15 mouse cellular contexts compared by ENCODE assay signal in the genomic region with DNA sequence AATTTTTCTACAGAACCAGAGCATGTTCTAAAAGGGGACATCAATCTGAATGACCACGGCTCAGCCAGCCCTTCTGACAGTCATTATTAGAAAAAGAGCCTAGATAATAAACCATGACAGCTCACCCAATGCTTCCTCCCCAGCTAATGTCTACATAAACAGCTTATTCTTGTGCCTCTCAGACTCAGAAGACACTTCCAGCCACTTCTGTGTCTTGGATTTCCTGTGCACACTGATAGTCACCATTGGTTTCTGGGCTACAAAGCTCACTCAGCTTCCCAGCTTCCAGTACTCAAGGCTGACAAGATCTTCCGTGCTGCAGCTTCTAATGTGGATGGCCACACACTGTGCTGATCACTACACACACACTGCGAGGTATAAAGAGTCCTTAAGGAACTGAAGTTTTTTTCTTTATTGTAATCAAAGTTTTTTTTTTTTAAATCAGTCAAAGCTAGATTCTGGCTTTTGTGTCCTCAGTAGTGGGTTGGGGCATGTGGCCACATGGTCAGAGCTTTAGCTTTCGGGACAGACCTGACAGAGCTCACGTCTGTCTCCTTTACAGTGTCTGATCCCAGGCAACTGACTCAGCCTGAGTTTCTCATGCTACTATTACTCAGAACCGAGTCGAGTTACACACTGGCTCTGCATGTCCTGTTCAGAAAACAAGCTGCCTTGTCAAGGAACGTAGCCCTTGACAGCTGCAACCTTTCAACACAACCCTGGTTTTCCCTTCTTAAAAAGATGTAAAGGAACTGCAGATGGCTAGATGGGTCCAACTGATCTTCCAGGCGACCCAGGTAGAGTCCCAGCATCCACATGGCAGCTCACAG. TPM values are rescaled to one million over a fixed set of nuclear protein-coding genes. Genes with fewer than 3 reads are reported as not detected.
A peak's percentile ranks its signal among the peaks of the same experiment; 100 is the strongest.
DNase-seq lines count a peak whose midpoint lies in the region; ATAC-seq lines count a peak whose summit lies in the region.
"Had no signal": no experiment of that assay in that cellular context is flagged by ENCODE, and none has a peak within 500 bp of the region (broad histone marks: within the 10 kb centered on the region; RNA-seq: fewer than 3 reads in every experiment).

No protein-coding gene starts in this region.

- peaks cover 12% of the 10 kb centered on the region for H3K4me1 ChIP-seq in intestine, embryonic 14.5 days (replicated peaks; ENCODE audit: control insufficient read depth, insufficient read depth, low read length)
- 0 out of 2 replicates have a peak, but pooled peaks cover 6% of the 10 kb centered on the region for H3K4me1 ChIP-seq in intestine, embryonic 15.5 days (replicated peaks)
- peaks cover 21% of the 10 kb centered on the region for H3K4me1 ChIP-seq in lung, embryonic 16.5 days (replicated peaks; ENCODE audit: control insufficient read depth, insufficient read depth, low read length)

- H3K27me3 ChIP-seq in intestine, embryonic 14.5 days (replicated peaks; ENCODE audit: control insufficient read depth, insufficient read depth, low read length), result no peaks in the 10 kb centered on the region
- H3K27me3 ChIP-seq in intestine, embryonic 15.5 days (replicated peaks), result no peaks in the 10 kb centered on the region
- H3K27me3 ChIP-seq in lung, embryonic 16.5 days (ENCODE audit: control insufficient read depth, insufficient read depth, low read depth, low read length), result no peaks in the 10 kb centered on the region

- 35% methylated on average over 9 of the region's 9 CpGs for WGBS in intestine, embryonic 14.5 days
- WGBS in intestine, embryonic 15.5 days, result 37% methylated on average over 9 of the region's 9 CpGs
- WGBS in lung, embryonic 16.5 days, result 30% methylated on average over 9 of the region's 9 CpGs

- H3K9ac ChIP-seq in intestine, embryonic 14.5 days (ENCODE audit: low read length), result no peak overlapping the region
- no peak overlapping the region for H3K9ac ChIP-seq in intestine, embryonic 15.5 days
- H3K9ac ChIP-seq in lung, embryonic 16.5 days (ENCODE audit: low read length), result no peak overlapping the region

- no peak for ATAC-seq in intestine, embryonic 14.5 days (replicated peaks; ENCODE audit: low FRiP score, low TSS enrichment, low read depth)
- ATAC-seq in intestine, embryonic 15.5 days, result no peak
- peak; percentile 44; the same call in 1 of the 2 replicates for ATAC-seq in lung, embryonic 16.5 days (ENCODE audit: low read depth)

- no peak overlapping the region for H3K4me3 ChIP-seq in intestine, embryonic 14.5 days (ENCODE audit: low read depth, low read length)
- no peak overlapping the region for H3K4me3 ChIP-seq in intestine, embryonic 15.5 days (replicated peaks)
- H3K4me3 ChIP-seq in lung, embryonic 16.5 days (ENCODE audit: low read length), result no peak overlapping the region
- H3K4me3 ChIP-seq: forebrain, embryonic 10.5 days had no signal

- no peak overlapping the region for H3K4me2 ChIP-seq in intestine, embryonic 14.5 days (ENCODE audit: low read length)
- H3K4me2 ChIP-seq in intestine, embryonic 15.5 days (replicated peaks), result no peak overlapping the region
- no peak overlapping the region for H3K4me2 ChIP-seq in lung, embryonic 16.5 days (ENCODE audit: low read depth, low read length)

- peak overlapping the region; percentile 24 for H3K27ac ChIP-seq in intestine, embryonic 14.5 days (ENCODE audit: low read depth)
- H3K27ac ChIP-seq in intestine, embryonic 15.5 days, result no peak overlapping the region
- H3K27ac ChIP-seq in lung, embryonic 16.5 days (ENCODE audit: low read length), result peak overlapping the region; percentile 86
- H3K27ac ChIP-seq: forebrain, embryonic 10.5 days had no signal

- H3K36me3 ChIP-seq in intestine, embryonic 14.5 days (ENCODE audit: control insufficient read depth, insufficient read depth, low read length), result peaks cover 43% of the 10 kb centered on the region
- peaks cover 12% of the 10 kb centered on the region; the same call in 1 of the 2 replicates for H3K36me3 ChIP-seq in intestine, embryonic 15.5 days
- H3K36me3 ChIP-seq in lung, embryonic 16.5 days (ENCODE audit: control insufficient read depth, insufficient read depth, low read length), result peaks cover 34% of the 10 kb centered on the region

- H3K9me3 ChIP-seq in intestine, embryonic 14.5 days (ENCODE audit: control insufficient read depth, low read length), result no peaks in the 10 kb centered on the region
- H3K9me3 ChIP-seq in intestine, embryonic 15.5 days, result no peaks in the 10 kb centered on the region
- H3K9me3 ChIP-seq in lung, embryonic 16.5 days (ENCODE audit: control insufficient read depth, low read length), result no peaks in the 10 kb centered on the region
- H3K9me3 ChIP-seq: forebrain, embryonic 10.5 days had no signal

- DNase-seq in gastrocnemius, adult 18-20 months (ENCODE audit: low spot score), result peak; percentile 66
- DNase-seq in gastrocnemius, postnatal 4 days (ENCODE audit: low spot score in 2 of 2), result no peak
- DNase-seq in intestine, embryonic 14.5 days (ENCODE audit: low spot score), result no peak
- DNase-seq in lung, postnatal 10 days, result no peak
- DNase-seq in skeletal muscle tissue, adult 2 months (ENCODE audit: low read depth, low spot score), result peak; percentile 52
- DNase-seq in adrenal gland, adult (ENCODE audit: inconsistent age in 2 of 2, low spot score in 1 of 2), result no peak
- DNase-seq: gastrocnemius, postnatal 10 days; kidney, adult 11 months; lung, adult 18-20 months; spleen, adult 18-20 months; thymus, adult 2 months had no signal

RNA-seq across cellular contexts. Expression of gene Fermt2, which starts 50.7 kb away (rescaled TPM):
- 100 to 1,000 TPM; 222 to 227 TPM for total RNA-seq in gastrocnemius, adult 18-20 months (2021)
- 100 to 1,000 TPM; 210 to 227 TPM for total RNA-seq in gastrocnemius, postnatal 4 days (2021)
- polyA plus RNA-seq in intestine, embryonic 14.5 days (2014; fragmentation: Nextera tagmentation; extraction: Ambion mirVana), result 177 and 202 TPM in 2 replicates
- polyA plus RNA-seq in intestine, embryonic 15.5 days (2015; fragmentation: Nextera tagmentation; extraction: Ambion mirVana), result 163 and 169 TPM in 2 replicates
- 276 and 304 TPM in 2 replicates for polyA plus RNA-seq in lung, embryonic 16.5 days (2015; fragmentation: Nextera tagmentation; extraction: Ambion mirVana)
- total RNA-seq: common myeloid progenitor, adult 5-6 weeks had no signal

Comparison
In these comparisons a context has a peak if more than half of its experiments do, and no peak if none do; other contexts are left out.
1. DNase-seq: peak in gastrocnemius, adult 18-20 months (single experiment) and skeletal muscle tissue, adult 2 months (single experiment); none in gastrocnemius, postnatal 4 days (0 of 2), intestine, embryonic 14.5 days (single experiment), lung, postnatal 10 days (single experiment) and adrenal gland, adult (0 of 2).